Mouse (Mus musculus) lung, postnatal 10 days (tissue): ENCODE results near the gene Rora.

ENCODE experiments used
- DNase-seq: peaks from one replicate; pipeline ENCODE4 v3.0.0; 2021

Rora gene

GRCm38 (mm10) chr9:68825107-68825506 lies 171.5 kb downstream of the Rora start:
- no peak for DNase-seq

DNA sequence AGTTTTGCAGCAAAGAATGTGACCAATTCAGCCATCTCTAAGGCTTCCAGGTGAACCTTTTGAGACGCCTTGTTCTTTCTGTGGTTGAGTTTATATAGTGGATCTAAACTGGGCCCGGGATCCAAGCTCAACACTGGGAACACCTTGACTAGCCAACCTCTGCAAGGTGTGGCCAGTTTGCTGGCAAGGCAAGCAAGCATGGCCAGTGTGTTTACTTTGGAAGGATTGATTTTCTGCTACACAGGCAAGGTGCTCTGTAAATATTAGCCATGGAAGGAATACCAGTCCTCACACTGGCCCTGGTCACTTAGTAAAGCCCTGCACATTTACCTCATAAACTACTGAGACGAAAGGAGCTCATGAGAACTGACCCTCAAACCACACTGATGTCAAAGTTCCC lies 172.3 kb downstream of the Rora start:
- DNase-seq: no peak

DNA sequence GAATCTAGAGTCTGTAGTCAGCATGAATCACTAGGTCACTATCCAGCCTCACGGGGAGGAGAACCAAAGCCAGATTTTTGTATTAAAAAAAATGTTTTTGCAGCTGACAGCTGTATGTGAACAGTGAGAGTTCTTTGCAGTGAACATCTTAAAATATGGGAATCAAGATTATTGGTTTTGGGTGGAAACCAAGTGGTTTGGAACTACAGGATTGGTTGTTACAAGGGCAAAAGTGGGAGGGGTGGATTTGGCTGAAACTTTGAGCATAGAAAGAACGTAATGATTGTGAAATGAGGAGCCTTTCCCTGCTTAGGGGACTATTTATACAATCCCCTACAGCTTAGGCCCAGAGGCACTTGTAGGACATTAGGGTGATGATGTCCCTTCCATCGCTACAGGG lies 173.9 kb downstream of the Rora start:
- DNase-seq: no peak

GRCm38 (mm10) chr9:68829903-68830302 lies 176.3 kb downstream of the Rora start:
- DNase-seq: peak; percentile 20

- no peak for DNase-seq
Observed at GRCm38 (mm10) chr9:68833323-68833722, 179.7 kb downstream of the Rora start.

- DNase-seq: no peak
Observed at GRCm38 (mm10) chr9:68835037-68835649, 181.6 kb downstream of the Rora start.

DNA sequence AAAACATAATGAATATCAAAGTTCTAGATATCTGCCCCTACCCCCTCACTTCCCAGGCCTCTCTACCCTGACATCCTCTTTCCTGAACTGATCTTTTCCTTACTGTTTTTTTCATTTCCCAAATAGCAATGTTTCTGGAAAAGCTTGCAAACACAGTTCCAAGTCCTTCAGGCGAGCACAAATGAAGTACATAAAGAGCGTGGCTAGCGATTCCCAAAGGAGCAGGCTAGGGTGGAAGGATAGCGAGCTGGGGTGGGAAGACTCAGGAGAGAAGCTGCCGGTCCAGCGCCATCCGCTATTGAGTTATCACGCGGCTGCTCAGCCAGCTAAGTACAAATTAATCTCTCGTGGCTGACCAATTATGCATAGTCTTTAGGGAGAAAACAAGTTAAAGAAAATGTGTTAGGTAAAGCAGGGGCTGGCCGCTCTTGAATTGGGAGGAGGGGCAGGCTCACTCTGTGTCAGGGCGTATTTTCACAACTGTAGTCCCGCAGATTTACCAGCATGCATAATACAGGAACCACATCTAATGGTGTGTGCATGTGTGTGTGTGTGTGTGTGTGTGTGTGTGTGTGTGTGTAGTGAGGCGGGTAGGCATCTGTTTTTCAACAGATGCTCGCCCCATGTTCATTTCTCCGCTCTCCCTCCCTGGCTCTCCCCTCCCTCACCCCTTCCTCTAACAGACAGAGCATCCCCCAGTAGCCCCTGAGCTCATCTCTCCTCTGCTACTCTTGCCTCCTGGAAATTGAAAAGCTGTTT lies 188.7 kb downstream of the Rora start:
- DNase-seq: no peak

GRCm38 (mm10) chr9:68845556-68845955 lies 192.0 kb downstream of the Rora start:
- no peak for DNase-seq

DNA sequence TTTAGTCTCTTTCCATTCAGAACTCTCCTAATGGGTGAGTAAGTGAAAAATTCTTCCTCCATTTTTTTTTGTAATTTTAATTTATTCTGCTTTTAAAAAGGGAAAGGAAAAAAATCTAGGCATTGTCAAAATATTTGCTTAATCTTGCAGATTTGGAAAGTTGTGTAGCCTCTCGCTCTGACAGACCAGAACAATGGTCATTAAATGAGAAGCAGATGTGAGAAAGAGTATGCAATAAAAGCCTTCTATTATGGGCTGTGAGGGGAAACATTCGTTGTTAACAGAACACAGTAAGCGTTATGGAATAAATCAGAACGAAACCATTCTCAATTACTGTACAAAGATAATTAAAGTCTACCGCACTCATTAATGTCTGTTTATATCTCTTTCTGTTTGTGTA lies 196.7 kb downstream of the Rora start:
- no peak for DNase-seq

GRCm38 (mm10) chr9:68852201-68852600 lies 198.6 kb downstream of the Rora start:
- no peak for DNase-seq

- DNase-seq: no peak
Observed at GRCm38 (mm10) chr9:68852934-68853333, 199.3 kb downstream of the Rora start.

DNA sequence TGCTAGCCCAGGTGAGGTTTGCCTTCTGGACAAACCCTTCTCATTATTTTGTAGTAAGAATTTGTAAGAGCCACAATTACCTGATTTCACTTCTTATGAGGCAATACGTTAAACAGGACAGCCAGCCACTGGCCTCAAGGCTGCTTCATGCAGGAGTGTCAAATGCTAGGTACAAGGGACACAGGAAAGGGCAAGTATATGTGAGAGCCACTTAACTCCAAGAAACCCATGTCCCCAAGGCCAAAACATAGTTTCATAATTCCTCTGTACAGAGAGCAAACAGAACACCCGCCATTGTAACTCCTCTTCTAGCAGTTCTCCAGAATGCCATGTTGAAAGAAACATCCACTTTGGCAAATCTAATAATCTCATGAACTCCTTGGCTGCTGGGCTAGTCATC lies 205.9 kb downstream of the Rora start:
- no peak for DNase-seq

DNA sequence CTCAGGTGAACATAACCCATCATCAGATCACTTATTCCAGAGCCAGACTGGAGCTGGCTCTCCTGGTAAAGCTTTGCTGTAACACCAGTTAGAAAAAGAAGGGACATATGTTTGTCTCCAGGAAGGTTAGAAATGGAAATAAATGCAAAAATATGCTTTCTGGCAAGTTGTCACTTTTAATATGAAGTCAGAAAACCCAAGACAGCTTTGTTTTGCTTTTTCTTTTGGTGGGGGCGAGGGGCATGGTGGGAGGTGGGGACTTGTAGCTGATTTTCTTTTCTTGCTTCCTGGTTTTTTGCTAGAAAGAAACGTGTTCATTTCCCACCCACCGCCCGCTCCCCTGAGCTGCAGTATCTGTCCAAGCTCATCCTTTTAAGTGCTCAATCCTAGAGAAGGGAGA lies 212.7 kb downstream of the Rora start:
- no peak for DNase-seq

GRCm38 (mm10) chr9:68873838-68874237 lies 220.3 kb downstream of the Rora start:
- DNase-seq: no peak

DNA sequence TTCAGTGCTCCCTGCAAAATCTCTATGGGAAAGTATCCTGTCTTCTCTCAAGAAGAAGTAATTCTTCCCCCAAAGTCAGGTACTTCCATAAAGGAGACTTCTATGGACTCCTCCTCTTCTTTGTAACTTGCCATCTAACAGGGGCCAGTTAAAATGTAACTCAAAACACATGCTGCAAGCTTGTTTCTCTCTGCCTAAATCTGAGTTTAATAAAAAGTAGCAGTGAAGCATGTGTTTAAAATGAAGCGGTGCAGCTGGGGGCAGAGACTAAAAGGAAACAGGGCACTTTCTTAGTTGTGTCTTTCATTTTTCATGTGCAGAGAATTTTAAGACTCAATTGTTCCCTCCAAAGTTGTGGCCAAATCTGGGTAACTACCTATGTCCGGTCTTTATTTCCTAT lies 221.0 kb downstream of the Rora start:
- no peak for DNase-seq

- DNase-seq: no peak
Observed at GRCm38 (mm10) chr9:68875791-68876190, 222.2 kb downstream of the Rora start.

DNA sequence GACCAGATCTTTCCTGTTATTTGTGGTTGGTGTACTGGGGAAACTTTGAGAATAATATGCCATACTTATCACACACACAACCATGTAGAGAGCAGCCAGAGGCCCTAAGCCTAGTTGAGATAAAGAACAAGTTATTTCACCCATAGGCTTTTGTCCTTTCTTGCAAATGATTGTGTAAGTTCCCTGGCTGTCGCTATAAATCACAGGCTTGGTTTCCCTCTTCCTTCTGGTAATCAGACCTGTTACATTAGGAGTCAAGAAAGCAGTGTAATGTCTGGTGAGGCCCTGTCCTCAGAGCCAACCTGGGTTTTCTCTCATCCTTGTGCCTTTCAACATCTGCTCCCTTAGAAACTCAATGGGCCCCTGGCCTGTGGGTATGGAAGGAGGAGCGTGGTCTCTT lies 222.7 kb downstream of the Rora start:
- DNase-seq: no peak

DNA sequence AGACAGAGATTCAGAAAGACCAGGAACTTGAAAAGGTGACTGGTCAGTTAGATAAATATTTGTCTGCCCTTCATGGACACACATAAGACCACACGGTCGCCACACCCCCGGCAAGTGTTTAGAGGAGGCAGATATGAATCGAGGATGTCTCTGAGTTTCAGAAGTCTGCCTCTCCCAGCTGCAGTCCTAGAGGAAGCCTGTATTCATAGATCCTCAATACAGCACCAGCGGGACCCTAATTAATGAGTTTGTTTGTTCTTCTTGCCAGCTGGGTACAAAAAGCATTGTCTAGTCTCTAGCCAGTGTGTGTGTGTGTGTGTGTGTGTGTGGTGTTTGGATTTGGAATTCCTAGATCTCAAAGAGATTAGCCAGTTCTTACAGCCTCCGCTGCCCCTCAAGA lies 228.3 kb downstream of the Rora start:
- peak; percentile 59 for DNase-seq

- DNase-seq: no peak
Observed at GRCm38 (mm10) chr9:68883005-68883404, 229.4 kb downstream of the Rora start.

DNA sequence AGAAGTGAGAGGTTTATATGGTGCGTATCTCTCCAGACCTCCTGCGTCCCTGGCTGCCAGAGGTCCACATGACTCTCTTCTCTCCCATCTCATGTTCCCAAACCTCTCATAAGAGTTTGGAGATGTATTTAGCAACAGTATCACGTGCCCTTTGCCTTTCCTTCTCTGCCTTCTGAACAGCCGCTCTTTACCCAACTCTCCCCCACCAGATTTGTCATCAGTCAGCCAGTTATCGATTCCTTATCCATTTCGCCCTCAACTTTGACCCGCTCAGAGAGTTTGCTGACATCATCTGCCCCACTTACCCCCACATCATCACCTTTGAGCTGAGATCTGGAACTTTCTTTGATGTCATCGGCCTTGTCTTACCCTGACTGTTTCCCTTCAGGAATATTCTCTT lies 230.1 kb downstream of the Rora start:
- DNase-seq: no peak

GRCm38 (mm10) chr9:68884451-68885035 lies 231.0 kb downstream of the Rora start:
- peak; percentile 67 for DNase-seq

GRCm38 (mm10) chr9:68888670-68889069 lies 235.1 kb downstream of the Rora start:
- DNase-seq: peak; percentile 92

DNA sequence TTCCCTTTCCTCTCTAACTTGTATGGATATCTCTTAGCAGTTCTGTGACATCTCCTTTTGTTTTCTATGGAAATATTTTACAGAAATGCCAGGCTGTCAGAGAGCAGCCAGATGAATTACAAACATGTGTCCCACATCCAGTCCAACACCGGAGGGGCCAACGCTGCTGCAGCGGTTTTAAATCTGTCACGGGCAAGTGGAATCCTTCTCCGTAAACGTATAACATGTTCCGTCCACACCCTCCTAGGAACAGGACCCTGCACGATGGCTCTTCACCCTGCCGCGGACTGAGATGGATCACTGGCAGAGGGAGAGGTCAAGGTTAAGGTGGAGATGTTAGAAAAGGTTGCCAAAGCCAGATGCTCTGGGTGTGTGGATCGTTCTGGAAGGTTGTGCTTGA lies 237.8 kb downstream of the Rora start:
- no peak for DNase-seq

DNA sequence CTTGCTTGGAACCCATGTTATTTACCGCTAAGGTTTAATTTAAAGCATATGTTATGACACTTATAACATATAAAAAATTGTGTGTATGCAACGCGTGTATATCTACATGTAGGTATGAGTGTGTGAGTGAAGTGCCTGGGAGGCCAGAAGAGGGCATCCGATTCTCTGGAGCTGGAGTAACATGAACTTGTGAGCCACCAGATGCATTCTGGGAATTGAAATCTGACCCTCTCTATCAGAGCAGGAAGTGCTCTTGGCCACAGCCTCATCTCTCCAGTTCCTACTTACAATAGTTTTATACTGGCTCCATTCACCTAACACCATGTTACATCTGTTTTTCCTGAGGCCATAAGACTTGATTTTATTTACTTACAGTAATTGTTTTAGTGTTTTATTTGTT lies 238.8 kb downstream of the Rora start:
- DNase-seq: no peak

DNA sequence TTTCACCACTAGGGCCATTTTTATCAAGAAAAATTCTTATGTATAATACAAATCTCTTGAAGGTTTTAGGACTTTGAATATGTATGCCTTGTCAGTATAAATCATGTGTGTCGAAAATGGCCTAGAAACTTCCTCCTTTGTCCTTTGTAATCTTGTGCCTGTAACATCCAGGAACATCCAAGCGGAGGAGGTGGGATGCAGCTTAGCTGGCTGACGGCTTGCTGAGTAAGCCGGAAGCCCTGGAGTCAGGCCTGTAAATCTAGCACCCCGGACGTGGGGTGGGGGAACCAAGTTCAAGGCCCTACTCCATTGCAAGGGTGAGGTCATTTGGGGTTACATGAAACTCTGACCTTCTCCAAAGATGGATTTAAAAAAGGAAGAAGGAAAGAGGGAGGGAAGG lies 239.3 kb downstream of the Rora start:
- no peak for DNase-seq
